Mouse (Mus musculus) cerebellum, adult 2 months (tissue): ENCODE results near the gene Arhgef3. TPM values are rescaled to one million over a fixed set of nuclear protein-coding genes. Genes with fewer than 3 reads are reported as not detected.

ENCODE experiments used
- DNase-seq, 2 experiments: peaks; one replicate each; pipeline ENCODE4 v3.0.0; 2021
- H3K27ac ChIP-seq: fragments of 200-500 bp; 2 replicates; pipeline ENCODE4 v1.5.1; 2012; ENCODE audit warnings: low read length, control low read depth, inconsistent platforms; ENCODE audit not compliant: insufficient read depth
- H3K27me3 ChIP-seq: fragments of 200-500 bp; 2 replicates; pipeline ENCODE4 v1.6.1; 2012; ENCODE audit warnings: inconsistent platforms, mild to moderate bottlenecking, low read length, moderate library complexity; ENCODE audit not compliant: control insufficient read depth, insufficient read depth
- H3K4me1 ChIP-seq: fragments of 200-500 bp; 2 replicates; pipeline ENCODE4 v1.6.1; 2011; ENCODE audit warnings: low read length; ENCODE audit not compliant: control insufficient read depth, insufficient read depth
- H3K4me3 ChIP-seq: fragments of 200-500 bp; replicated peaks from 2 replicates; pipeline ENCODE3; 2011; ENCODE audit warnings: mild to moderate bottlenecking, low read depth, low read length, control low read depth; ENCODE audit not compliant: insufficient read depth
- CTCF ChIP-seq: fragments of 200-500 bp; IDR thresholded peaks from 2 replicates; pipeline ENCODE4 v1.5.1; 2011; ENCODE audit warnings: low read depth, mild to moderate bottlenecking, control low read depth, low read length, moderate library complexity, borderline replicate concordance; ENCODE audit not compliant: insufficient read depth
- POLR2A ChIP-seq: fragments of 200-500 bp; IDR thresholded peaks from 2 replicates; pipeline ENCODE4 v1.6.1; 2011; ENCODE audit warnings: low read length, control low read depth, borderline replicate concordance; ENCODE audit not compliant: insufficient read depth
- WGBS: fragments of 180-500 bp; shearing (Covaris S2); methylation state at CpG from one replicate; pipeline ENCODE4 v1.1.7; 2018; 5-methylcytosine and 5-hydroxymethylcytosine counted together
- polyA plus RNA-seq: library from polyadenylated mRNA; depleted of rRNA; stranded (reverse); fragments of >200 nt; gene quantifications from 2 replicates; pipeline ENCODE4 v1.2.3, GENCODE M21; 2012

Arhgef3 gene
- polyA plus RNA-seq, 1 experiment: 54.8 TPM

DNA sequence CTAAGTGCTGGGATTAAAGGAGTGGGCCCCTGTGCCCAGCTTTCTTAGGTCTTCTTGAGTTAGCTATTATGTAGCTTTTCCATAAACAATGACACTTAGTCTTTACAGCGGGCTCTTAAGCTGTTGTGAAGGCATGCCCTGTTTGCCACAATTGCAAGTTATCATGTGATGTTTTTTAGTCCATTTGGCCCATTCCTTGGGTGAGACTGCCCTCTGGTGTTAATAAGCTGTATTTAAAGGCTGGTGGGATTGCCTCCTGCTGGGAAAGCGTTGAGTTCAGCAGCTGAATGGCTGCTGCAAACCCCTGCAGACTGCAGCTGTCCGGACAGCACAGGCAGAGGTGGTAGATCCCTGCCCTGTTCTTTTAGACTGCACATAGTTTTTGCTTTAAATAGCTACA is 17.9 kb upstream of the Arhgef3 start:
- no peaks in the 10 kb centered on the region for H3K27me3 ChIP-seq
- DNase-seq: peak; percentile 24
- TF ChIP-seq CTCF: peak; percentile 25; the same call in 1 of the 2 replicates
- no peak for TF ChIP-seq POLR2A
- H3K4me1 ChIP-seq: no peaks in the 10 kb centered on the region
- WGBS: 14% methylated on average over 3 of the region's 3 CpGs
- no peak overlapping the region for H3K27ac ChIP-seq
- H3K4me3 ChIP-seq: no peak overlapping the region

DNA sequence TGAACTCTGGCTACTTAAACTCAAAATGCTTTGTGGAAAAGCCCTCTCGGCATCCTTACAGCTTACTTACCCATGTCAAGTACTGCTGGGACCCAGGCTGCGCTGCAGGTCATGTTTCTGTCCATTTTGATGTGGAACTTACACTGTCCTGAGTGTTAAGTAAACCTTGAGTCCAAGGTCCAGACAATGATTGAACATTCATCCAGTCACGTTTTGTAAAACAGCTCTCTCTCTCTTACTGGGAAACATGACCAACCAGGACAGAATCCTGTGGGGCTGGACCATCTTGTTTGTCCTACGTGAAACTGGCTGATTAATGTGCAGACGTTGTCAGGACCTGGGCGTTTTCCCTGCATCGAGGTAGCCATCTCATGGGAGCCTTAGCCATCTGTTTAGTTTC is 13.0 kb upstream of the Arhgef3 start:
- H3K27ac ChIP-seq: no peak overlapping the region
- H3K4me1 ChIP-seq: 0 out of 2 replicates have a peak, but pooled peaks cover 3% of the 10 kb centered on the region
- no peak overlapping the region for H3K4me3 ChIP-seq
- DNase-seq: no peak
- no peak for TF ChIP-seq POLR2A
- no peak for TF ChIP-seq CTCF
- no peaks in the 10 kb centered on the region for H3K27me3 ChIP-seq
- 43% methylated on average over 7 of the region's 7 CpGs for WGBS

GRCm38 (mm10) chr14:27102720-27103119 is 12.0 kb upstream of the Arhgef3 start:
- 56% methylated on average over 6 of the region's 6 CpGs for WGBS
- Histone ChIP-seq H3K27me3 (no peaks in the 10 kb centered on the region), H3K4me1 (0 out of 2 replicates have a peak, but pooled peaks cover 3% of the 10 kb centered on the region), H3K4me3 (no peak overlapping the region), H3K27ac (no peak overlapping the region)
- DNase-seq: no peak
- TF ChIP-seq CTCF: no peak
- no peak for TF ChIP-seq POLR2A

- TF ChIP-seq POLR2A (no peak), CTCF (no peak)
These were observed 8.8 kb upstream of the Arhgef3 start for GRCm38 (mm10) chr14:27105731-27106457.

GRCm38 (mm10) chr14:27108748-27109504 is 5.8 kb upstream of the Arhgef3 start:
- Histone ChIP-seq H3K4me3 (no peak overlapping the region), H3K4me1 (peaks cover 7% of the 10 kb centered on the region), H3K27me3 (no peaks in the 10 kb centered on the region), H3K27ac (no peak overlapping the region)
- peak; percentile 27 to 56 for DNase-seq
- 60% methylated on average over 6 of the region's 6 CpGs for WGBS
- TF ChIP-seq POLR2A: no peak
- peak; percentile 12; the same call in 1 of the 2 replicates for TF ChIP-seq CTCF

More at GRCm38 (mm10) chr14:27105731-27106457, 8.8 kb upstream of the Arhgef3 start:
- Histone ChIP-seq H3K27ac (no peak overlapping the region), H3K4me1 (peaks cover 7% of the 10 kb centered on the region), H3K27me3 (no peaks in the 10 kb centered on the region), H3K4me3 (no peak overlapping the region)
- DNase-seq: no peak
- 51% methylated on average over 12 of the region's 12 CpGs for WGBS

- Histone ChIP-seq H3K27ac (no peak overlapping the region), H3K4me1 (peaks cover 8% of the 10 kb centered on the region), H3K4me3 (peak overlapping the region; percentile 18), H3K27me3 (no peaks in the 10 kb centered on the region)
- no peak for DNase-seq
- TF ChIP-seq POLR2A (no peak), CTCF (no peak)
- 7% methylated on average over 11 of the region's 11 CpGs for WGBS
These were observed 569 bp downstream of the Arhgef3 start for GRCm38 (mm10) chr14:27115275-27115660.

GRCm38 (mm10) chr14:27115991-27116390 is 1.3 kb downstream of the Arhgef3 start:
- Histone ChIP-seq H3K27me3 (no peaks in the 10 kb centered on the region), H3K27ac (no peak overlapping the region), H3K4me3 (no peak overlapping the region), H3K4me1 (peaks cover 8% of the 10 kb centered on the region)
- TF ChIP-seq POLR2A: no peak
- no peak for TF ChIP-seq CTCF
- 31% methylated on average over 6 of the region's 6 CpGs for WGBS
- no peak for DNase-seq
